Mouse (Mus musculus): ENCODE measurements around the gene Fbxo40.

Gene Fbxo40

DNA sequence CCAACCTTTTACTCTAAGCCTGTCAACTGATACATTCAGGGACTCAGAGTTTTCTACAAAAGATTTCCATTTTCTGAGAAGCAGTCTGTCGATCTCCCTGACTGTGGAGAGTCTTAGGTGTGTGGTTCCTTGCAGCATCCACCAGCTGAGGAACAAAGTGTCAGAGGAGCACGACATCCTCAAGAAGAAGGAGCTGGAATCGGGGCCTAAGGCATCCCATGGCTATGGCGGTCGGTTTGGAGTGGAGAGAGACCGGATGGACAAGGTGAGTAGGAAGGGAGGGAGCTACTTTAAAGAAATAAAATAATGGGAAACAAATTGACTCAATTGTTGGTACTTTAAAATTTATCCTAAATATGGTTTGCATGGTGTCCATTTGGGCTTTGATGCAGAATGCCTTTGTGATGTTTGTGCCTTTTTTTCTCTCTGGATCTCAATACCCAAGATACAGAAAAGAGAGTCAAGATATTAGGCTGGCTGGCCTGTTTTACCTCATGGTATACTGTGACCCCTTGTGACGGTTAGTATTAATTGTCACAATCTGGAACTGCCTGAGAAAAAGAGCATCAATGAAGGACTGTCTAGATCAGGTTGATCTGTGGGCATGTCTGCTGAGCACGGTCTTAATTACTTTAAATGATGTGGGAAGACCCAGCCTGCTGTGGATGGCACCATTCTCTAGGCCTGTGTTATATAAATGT is 43.7 kb downstream of the Fbxo40 start:
- DNase-seq (ENCODE audit: low read depth), result no peak

DNA sequence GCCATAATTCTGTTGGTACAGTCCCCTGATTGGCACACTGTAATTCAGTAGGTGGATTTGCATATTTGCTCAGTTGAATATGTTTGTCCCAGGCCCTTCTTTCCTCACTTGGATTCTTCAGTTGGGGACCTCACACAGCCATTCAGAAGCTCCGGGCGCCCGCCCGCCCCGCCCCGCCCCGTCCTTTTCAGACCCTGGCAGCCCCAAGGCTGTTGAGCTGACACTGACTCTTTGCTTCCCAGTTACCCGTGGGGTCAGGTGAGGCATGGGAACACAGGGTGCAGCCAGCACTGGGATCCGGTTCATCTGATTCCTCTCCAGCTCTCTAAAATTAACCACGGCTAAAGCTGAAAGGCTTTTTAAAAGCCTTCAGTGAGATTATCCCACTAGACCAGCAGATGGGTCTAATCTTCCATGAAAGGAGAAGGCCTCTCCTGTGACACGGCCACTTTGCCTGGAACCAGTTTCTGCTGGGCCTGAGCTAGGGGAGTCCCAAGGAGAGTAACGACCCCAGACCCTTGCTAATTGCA is 45.3 kb downstream of the Fbxo40 start:
- no peak for DNase-seq (ENCODE audit: low read depth)

DNA sequence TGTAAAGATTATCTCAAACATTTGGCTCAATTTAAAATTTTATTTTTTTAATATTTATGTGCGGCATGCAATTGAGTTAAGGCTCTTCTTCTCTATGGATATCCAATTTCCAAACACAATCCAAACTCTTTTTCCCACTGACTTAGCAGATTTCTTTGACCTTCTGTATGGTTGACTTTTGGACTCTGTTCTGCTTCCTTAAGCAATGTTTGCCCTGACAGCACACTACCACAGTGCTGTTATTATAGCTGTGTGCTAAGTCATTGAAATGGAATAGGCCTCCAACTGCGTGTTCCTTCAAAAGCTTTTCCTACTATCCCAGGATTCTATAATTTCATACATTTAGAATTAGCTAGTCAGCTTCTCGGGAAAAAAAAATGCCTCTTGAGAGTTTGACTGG is 46.7 kb downstream of the Fbxo40 start:
- no peak for DNase-seq (ENCODE audit: low read depth)

DNA sequence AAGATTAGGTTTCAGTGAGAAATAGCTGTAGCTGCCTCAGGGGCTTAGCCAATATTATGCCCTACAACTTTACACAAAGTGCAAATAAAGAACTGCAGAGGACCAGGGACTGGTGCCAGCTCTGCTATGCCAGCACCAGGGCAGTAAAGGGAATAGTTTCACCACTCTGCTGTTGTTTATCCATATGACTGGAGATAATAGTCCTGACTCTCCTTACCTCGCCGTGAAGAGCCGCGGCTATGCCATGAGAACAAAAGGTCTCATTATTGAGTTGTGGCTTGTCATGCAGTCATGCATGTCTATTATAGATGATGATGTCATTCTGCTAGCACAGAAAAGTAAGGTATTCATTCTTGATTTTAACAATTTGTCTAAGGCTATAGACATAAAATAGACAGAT is 48.4 kb downstream of the Fbxo40 start:
- no peak for DNase-seq (ENCODE audit: low read depth)

DNA sequence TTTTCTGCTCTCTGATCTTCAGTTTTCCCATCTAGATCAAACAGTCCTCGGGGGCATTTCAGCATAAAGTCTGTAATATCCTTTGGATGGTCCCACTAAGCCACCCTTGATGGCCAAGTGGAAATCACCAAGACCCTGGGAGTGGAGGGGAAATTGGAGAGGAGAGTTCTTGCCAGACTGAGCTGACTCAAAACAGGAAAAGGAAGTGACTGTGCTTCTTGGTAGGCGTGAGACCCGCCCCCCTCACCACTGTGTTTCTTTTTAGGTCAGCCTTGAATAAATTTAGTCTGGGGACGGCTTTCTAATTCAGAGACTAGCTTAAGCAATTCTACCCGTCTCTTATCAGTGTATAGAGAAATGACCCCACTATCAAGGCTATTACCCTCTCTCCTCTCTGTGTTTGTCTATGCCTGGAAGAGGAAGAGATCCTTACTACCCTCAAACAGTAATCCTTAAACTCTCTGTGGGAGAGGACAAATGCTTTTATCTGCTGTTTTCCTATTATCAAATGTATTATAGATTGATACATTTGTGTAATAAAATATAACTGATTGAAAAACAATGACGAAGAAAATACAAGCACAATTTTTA is 49.0 kb downstream of the Fbxo40 start:
- DNase-seq (ENCODE audit: low read depth), result peak; percentile 56

DNA sequence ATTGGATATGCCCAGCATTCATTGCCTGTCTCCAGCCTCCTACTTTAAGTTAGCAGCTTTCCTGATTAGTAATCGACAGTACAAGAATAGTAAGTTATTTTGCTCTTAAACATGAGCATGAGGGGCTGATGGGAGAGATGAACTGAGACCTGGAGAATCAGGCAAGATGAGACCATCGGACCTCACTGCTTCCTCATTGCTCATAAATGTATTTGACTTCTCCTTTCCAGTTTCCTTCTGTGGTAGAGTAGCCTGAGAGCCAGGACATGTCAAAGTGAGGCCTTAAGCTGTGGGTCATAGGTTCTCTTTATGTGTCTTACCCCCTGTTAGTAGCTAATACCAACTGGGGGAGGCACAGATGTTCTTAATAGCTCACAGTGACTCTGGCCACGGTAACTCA is 54.5 kb downstream of the Fbxo40 start:
- no peak for DNase-seq (ENCODE audit: low read depth)

DNA sequence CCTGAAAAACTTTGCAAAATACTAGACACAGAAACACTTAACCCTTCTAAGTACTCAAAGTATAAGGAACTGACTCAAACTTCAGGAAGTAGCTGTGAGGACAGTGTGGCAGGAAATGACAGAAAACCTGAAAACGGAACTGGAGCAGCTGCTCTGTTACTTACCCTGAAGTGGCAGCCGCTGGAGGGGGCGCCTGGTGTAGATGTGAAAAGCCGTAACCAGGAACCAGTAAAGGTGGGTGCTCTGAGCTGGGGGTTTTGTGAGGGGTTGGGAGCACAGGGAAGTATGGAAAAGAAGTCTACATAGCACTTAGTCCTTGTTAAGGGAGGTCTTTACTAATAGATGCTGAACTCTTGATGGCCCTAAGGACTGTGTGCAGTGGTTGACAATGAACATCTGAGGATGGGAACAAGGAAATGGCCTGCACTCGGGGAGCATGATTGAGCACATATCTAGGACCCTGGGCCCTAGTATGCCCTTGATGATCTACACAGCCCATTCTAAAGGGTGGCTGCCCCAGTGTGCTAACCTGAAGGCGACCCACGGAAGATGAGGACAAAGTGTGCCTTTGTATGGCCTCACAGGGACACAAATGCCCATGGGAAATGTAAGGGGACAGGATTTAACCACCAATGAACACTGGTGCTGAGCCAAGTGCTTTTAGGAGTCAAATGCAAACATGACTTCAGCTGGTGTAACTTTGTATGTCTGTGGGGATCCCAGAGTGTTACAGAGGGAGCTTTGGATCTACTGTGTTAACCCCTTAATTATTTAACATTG is 55.2 kb downstream of the Fbxo40 start, which contains the start of gene Hcls1:
Gene Hcls1, plus strand, starts transcription at position 143 of the 780 bp plus-strand sequence.
- peak; percentile 78 for DNase-seq (ENCODE audit: low read depth)

DNA sequence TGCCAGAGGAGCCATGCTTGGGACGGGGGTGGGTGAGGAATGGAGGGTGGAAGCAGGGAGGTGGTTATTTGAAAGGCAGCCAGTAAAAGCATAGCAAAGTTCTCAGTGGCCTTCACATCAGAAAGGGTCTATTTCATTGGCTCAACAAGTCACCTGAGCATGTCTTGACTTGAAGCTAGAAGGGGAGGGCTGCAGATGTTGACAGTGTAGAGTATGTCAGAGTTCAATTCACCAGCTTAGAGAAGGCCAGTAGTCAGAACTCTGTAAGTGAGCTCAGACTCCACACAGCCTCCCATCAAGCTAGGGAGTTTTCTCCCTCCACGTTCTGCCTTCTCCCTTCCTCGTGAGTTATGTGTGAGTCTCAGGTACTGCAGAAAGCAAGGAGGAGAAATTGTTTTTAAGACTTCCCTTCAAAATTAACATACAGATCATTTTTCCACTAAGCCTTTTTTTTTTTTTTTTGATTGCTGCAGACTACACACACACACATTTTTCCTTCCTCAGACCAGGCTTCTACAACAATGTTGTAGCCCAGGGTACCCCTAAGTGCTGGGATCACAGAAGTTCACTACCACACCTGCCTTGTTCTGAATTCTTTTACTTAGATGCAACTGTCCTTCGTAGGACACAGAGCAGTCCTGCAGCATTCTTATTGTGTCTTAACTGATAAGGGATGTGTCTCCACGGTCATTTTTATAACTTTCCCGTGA is 56.0 kb downstream of the Fbxo40 start:
- peak; percentile 53 for DNase-seq (ENCODE audit: low read depth)

DNA sequence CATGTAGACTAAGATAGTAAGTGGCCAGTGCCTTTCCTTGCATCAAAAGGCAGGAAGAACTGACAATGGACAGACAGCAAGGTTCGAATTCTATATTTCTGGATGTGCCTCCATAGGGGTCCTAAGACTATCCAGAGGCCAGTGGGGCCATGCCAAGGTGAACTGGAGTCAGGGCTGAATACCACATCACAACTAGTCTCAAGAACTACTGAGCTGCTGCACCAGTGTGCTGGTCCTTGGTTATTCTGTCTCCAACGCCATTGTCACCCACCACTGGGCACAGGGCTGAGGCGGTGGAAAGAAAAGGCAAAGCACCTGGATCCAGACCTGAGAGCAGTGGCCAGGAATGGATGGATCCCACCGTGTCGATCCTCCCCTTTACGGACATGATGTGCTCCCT is 57.7 kb downstream of the Fbxo40 start:
- no peak for DNase-seq (ENCODE audit: low read depth)

DNA sequence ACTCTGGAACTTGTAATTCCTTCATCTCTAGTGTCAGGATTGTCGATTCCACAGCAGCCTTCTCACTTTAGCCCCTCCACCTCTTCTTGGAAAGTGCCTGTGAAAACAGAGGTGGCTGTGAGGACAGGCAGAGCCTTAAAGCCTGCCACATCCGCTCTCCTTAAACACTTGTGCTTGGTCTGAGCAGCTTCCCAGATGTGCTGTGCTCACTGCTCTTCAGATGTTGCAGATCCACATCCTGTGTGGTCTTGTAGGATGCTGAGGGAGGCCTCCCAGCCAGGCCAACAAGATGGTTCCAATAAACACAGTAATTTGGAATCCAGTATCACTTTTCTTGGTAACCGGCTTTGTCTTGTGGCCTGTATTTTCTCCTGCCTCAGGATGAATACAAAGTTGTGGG is 58.3 kb downstream of the Fbxo40 start:
- peak; percentile 63 for DNase-seq (ENCODE audit: low read depth)

DNA sequence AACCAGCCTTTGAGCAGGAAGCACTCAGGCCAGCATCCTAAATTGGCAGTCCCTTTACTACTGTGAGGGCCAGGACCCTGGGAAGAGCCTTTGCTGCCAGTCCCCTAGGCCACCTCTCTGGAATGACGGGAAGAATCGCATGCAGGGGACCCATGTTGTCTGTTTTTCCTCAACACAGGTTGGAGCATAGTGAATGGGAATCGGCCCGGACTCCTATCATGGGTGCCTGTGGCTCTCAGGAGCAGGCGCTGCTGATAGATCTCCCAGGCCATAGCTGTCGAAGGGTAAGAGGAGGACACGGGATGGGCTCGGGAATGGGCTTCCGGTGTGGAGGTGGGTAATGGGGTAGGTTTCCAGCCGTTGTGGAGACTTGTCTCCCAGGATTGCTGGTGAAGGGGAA is 58.9 kb downstream of the Fbxo40 start:
- DNase-seq (ENCODE audit: low read depth), result no peak

DNA sequence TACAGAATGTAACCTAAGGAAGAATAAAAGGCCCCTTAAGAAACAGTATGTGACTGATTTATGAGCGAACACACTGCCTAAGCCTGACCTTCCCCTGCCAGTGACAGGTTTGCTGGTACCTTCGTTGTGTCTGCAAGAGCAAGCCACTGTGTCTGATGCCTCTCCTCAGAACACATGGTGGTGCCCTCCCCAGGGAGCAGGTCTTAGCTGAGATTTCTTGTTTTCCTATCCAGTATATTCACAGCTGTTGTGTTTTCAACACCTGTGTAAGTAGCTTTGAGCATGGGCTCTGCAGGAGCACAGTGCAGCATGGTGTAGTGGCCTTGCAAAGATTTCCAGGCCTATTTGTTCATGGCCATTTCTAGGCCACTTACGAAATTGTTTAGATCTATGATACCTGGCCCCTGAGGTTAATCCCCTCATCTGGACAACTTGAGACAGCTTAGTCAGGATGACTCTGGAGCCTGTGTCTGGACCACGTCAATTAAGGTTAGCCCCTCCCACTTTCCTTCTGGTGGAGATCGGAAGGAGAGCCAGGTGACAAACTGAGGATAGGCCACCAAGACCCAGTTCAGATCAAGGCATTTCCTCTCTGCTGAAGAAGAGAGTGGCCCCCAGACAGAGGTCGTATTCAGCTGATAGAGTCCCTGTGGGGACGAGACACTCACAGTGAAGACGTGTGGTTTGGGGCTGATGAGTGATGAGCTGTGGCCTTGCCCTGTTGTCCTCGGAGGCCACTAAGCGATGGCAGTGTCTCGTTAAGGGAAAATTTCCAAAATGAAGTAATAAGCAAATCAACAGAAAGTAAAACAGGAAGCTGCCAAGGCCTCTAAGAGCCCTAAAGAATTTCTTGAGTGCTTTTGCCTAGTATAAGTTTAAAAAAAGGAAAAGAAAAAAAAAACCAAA is 59.8 kb downstream of the Fbxo40 start:
- DNase-seq (ENCODE audit: low read depth), result no peak

DNA sequence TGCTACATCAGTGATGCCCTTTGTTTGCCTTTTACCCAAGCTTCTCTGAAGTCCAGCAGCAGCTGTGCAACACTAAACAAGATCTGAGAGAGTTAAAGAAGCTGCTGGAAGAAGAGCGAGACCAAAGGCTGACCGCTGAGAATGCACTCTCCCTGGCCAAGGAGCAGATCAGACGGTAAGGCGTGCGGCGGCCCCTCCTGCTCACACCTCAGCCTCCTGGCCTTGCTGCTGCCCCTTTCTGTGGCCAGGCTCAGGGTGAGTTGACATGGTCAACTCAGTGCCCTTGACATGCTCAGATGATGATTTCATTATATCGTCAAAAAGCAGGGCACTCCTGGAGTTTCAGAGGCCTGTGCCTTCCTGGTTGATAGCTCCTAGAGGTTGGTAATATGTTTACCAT is 61.1 kb downstream of the Fbxo40 start:
- DNase-seq (ENCODE audit: low read depth), result no peak

DNA sequence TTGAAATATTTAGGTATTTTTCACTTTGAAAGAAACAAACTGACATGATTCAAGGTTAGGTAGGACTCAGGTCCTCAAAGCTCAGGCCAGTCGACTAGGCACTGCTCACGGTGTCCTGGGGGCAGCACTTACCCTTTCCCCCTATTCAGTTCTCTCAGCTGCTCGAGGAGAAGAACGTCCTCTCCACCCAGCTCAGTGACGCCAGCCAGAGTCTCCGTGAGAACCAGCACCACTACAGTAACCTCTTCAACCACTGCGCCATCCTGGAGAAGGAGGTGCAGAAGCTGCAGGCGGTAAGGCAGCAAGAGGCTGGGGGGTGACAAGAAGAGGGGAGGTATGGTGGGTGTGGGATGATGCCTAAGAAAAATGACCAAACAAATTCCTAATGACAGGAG is 62.2 kb downstream of the Fbxo40 start:
- DNase-seq (ENCODE audit: low read depth), result no peak

DNA sequence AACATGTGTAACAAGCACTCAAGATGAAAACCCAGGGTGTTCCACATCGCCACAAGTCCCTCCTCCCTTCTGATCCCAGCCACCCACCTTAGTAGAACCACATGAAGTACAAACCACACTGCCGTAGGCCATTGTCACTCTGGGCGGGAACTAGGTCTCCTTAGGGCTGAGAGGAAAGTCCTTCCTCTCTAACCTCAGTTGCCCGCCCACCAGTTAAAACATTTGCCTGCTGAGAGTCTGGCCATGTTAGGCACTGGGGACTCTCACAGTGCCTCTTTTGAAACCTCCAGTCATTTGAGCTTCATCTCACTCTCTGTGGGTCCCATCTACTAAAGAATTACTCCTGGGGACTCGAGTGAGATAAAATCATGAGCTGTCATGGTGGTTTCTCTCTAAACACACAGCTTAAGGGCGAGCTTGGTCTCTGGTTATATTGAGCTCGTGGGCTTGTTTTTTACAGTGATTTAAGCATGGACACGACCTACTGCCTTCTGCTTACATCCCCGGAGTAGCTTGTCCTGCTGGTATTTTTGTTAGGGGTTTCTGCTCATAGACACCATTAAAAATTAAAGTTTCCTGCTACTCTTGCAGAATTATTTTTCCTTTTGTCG is 62.7 kb downstream of the Fbxo40 start:
- DNase-seq (ENCODE audit: low read depth), result peak; percentile 74

DNA sequence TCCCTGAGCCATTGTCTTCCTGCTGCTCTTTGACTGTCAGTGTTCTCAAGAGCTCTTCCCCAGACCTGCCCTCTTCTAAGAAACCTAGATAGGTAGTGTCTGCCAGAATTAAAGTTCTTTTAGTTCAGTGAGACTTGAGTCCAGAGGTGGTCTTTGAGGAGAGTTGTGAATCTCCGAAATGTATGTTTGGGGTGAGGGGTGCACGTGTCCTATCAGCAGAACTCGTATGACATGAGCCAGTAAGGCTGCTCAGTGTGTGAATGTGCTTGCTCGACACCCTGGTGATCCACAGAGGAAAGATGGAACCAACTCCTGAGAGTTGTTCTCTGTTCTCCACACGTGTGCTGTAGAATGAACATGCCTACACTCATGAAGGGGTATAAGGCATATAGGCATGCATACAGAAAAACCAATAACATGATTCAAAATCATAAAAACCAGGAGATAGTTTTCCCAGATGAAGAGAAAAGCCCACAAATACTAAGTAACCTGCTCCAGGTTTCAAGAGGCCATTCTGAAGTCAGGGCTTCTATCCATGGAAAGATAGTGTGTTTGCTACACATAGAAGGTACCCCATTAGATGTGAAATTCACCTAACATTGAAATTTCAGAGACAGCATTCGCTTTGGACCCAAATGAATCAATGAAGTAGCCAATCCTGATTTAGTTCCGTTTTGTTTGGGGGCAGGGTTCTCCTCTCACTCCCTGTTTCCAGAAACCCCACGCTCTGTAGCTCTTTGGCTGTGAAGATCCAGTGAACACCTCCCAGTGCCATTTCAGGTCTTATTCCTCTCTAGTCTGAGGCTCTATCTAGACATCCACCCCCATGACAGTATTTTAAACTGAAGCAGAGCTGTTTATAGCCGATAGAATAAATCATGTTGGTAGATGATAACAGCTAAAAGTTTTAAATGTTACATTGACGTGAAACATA is 63.5 kb downstream of the Fbxo40 start:
- DNase-seq (ENCODE audit: low read depth), result no peak

DNA sequence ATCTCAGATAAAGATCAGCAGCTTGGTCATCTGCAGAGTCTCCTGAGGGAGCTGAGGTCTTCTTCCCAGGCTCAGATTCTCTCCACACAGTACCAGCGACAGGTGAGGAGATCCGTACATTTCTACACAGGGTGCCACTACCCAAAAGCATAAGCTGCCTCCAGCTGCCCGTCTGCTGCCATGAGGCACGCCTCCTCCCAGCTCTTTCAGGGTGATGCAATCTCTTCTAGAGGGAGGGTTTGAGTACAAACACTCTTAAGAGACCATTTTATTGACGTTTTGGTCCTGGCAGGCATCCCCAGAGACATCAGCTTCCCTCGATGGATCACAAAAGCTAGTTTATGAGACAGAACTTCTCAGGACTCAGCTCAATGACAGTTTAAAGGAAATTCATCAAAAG is 64.5 kb downstream of the Fbxo40 start:
- no peak for DNase-seq (ENCODE audit: low read depth)

DNA sequence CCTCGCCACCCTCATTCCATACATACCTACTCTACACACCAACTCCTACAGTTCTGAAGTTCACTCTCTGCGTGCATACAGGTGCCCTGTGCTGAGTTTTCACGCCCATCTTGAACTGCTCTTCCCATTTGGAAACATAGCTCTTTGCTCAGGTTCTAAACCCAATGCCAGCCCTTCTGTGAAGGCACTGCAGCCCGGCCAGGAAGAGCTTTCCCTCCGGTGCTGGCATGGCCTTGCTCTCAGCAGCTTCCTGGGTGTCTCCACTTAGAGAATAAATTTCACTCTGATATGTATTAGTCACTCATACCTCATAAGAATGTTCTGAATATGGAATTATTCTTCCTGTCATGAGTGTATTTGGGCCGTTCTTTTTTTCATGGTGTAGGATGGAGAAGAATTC is 64.9 kb downstream of the Fbxo40 start:
- no peak for DNase-seq (ENCODE audit: low read depth)

DNA sequence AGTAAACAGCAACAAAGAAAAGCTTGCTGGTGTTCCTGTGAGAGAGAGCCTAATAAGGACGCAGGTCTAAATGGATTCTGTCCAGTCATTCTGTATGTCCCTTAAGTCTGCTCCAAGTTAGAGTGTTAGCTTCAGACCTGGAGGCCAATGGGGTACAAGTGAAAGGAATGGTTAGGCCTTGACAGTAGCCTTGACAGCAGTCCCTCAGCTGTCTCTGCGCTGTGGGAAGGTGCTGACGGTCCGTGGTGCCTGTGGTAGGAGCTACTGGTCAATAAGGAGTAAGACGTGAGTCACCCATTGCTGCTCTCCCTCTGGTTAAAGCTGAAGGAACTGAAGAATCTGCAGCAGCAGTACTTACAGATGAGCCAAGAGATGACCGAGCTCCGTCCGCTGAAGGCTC is 66.0 kb downstream of the Fbxo40 start:
- DNase-seq (ENCODE audit: low read depth), result no peak

DNA sequence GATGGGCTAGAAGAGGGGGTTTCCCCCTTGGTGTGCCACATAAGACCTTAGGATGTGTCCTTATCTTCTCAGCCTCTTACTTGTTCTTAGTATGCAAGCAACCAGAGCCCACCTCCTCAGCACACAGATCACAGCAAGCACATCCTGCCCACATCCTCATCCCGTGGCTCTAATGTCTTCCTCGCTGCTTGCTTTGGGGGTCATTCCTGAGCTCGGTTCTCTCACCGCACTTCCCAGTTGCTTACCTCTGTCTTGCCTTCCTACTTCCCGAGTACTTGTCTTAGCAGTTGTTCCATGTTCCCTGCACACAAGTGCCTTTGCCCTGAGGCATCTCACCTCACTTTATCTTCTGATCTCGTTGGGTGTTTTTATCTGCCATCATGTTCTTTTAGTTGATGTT is 68.3 kb downstream of the Fbxo40 start:
- DNase-seq (ENCODE audit: low read depth), result peak; percentile 48

Measured in naive thymus-derived CD4-positive, alpha-beta T cell, adult 2 months (primary cell).